Mouse (Mus musculus): Measurements from ENCODE around the gene Sohlh1. TPM values are rescaled to one million over a fixed set of nuclear protein-coding genes. Genes with fewer than 3 reads are reported as not detected.
A peak's percentile ranks its signal among the peaks of the same experiment; 100 is the strongest.

Gene Sohlh1
- polyA plus RNA-seq, 1 experiment from 2014 or later = not detected

DNA sequence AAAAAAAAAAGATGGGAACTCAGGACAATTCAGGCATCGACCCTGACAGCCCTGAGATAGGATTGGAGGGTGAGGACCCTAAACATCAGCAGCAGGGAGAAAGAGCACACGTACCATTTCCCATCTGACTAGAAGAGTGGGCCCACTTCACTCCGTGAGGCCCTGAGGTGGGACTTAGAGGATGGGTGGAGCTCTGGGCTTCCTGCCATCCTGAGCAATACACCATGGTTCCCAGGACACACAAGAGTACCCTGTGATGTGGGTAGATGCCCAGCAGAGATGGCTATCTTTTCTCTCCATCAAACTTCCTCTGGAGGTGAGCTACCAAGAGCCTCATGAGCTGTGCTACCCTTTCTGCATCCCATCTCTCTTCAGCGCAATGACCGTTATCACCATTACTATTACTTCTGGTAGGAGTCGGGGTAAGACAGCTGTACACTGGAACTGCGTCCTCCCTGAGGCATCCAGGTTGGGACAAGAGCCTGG is 30.2 kb upstream of the Sohlh1 start:
- peak overlapping the region; percentile 25 for H3K4me3 ChIP-seq (ENCODE audit: low read depth, low read length)
- ATAC-seq (replicated peaks; ENCODE audit: low FRiP score, low TSS enrichment, low read depth) (no peak), DNase-seq (ENCODE audit: low spot score) (no peak)
- H3K36me3 ChIP-seq (ENCODE audit: control insufficient read depth, insufficient read depth, low read length) = no peaks in the 10 kb centered on the region
- H3K4me2 ChIP-seq (ENCODE audit: low read length) = peak overlapping the region; percentile 60
- H3K9me3 ChIP-seq (ENCODE audit: control insufficient read depth, low read length) = peaks cover 4% of the 10 kb centered on the region; the same call in 1 of the 2 replicates
- no peaks in the 10 kb centered on the region; the same call in 1 of the 2 replicates for H3K4me1 ChIP-seq (replicated peaks; ENCODE audit: control insufficient read depth, insufficient read depth, low read length)
- no peak overlapping the region for H3K27ac ChIP-seq (ENCODE audit: low read depth)
- WGBS = 27% methylated on average over 7 of the region's 7 CpGs
- no peak overlapping the region for H3K9ac ChIP-seq (ENCODE audit: low read length)
- H3K27me3 ChIP-seq (replicated peaks; ENCODE audit: control insufficient read depth, insufficient read depth, low read length) = peaks cover 28% of the 10 kb centered on the region

DNA sequence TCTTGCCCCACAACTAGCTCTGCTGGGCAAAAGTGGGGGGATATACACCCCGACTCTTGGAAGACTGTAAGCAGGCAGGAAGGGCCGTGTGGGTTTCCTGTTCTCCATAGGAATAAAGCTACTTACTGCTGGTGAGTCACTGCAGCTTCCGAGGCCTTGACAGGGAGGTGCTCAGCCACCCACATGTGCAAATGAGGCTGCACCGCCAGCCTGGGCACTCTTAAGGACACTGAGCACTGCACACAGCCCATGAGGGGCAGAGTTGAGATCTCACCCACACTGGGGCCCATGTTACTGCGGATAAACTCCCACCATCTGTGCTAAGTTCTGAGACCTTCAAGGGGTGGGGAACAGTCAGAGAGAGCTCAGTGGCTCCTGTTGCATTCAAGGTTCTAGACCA is 19.6 kb upstream of the Sohlh1 start:
- ATAC-seq (replicated peaks; ENCODE audit: low FRiP score, low TSS enrichment, low read depth) (no peak), DNase-seq (ENCODE audit: low spot score) (no peak)
- no peaks in the 10 kb centered on the region for H3K36me3 ChIP-seq (ENCODE audit: control insufficient read depth, insufficient read depth, low read length)
- no peak overlapping the region for H3K9ac ChIP-seq (ENCODE audit: low read length)
- H3K27ac ChIP-seq (ENCODE audit: low read depth) = no peak overlapping the region
- WGBS = 56% methylated on average over 5 of the region's 5 CpGs
- H3K4me3 ChIP-seq (ENCODE audit: low read depth, low read length) = no peak overlapping the region
- peaks cover 8% of the 10 kb centered on the region; the same call in 1 of the 2 replicates for H3K4me1 ChIP-seq (replicated peaks; ENCODE audit: control insufficient read depth, insufficient read depth, low read length)
- no peak overlapping the region for H3K4me2 ChIP-seq (ENCODE audit: low read length)
- peaks cover 26% of the 10 kb centered on the region for H3K27me3 ChIP-seq (replicated peaks; ENCODE audit: control insufficient read depth, insufficient read depth, low read length)
- no peaks in the 10 kb centered on the region for H3K9me3 ChIP-seq (ENCODE audit: control insufficient read depth, low read length)

DNA sequence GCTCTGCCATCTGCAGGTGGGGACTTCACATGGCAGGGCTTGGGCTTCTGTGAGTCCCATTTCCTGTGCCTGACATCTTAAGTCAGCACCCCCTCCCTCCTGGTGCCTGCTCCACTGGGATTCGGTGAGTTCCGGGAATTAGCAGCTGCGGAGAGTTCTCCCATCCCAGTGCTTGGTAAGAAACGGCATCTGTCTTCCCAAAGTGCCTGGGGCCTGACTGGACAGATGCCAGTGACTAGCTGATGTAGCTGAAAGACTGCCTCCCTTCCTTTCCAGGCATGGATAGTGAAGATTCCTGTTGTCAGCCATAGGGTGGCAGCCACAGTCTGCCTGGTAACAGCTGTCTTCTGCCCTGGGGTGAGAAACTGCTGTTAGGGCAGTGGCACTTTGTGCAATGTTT is 18.4 kb upstream of the Sohlh1 start:
- no peak overlapping the region for H3K27ac ChIP-seq (ENCODE audit: low read depth)
- H3K4me2 ChIP-seq (ENCODE audit: low read length) = no peak overlapping the region
- no peak overlapping the region for H3K9ac ChIP-seq (ENCODE audit: low read length)
- 16% methylated on average over 4 of the region's 4 CpGs for WGBS
- ATAC-seq (replicated peaks; ENCODE audit: low FRiP score, low TSS enrichment, low read depth) (no peak), DNase-seq (ENCODE audit: low spot score) (no peak)
- no peaks in the 10 kb centered on the region for H3K9me3 ChIP-seq (ENCODE audit: control insufficient read depth, low read length)
- peaks cover 26% of the 10 kb centered on the region for H3K27me3 ChIP-seq (replicated peaks; ENCODE audit: control insufficient read depth, insufficient read depth, low read length)
- H3K4me1 ChIP-seq (replicated peaks; ENCODE audit: control insufficient read depth, insufficient read depth, low read length) = peaks cover 8% of the 10 kb centered on the region; the same call in 1 of the 2 replicates
- no peak overlapping the region for H3K4me3 ChIP-seq (ENCODE audit: low read depth, low read length)
- H3K36me3 ChIP-seq (ENCODE audit: control insufficient read depth, insufficient read depth, low read length) = no peaks in the 10 kb centered on the region

- Histone ChIP-seq H3K4me1 (replicated peaks; ENCODE audit: control insufficient read depth, insufficient read depth, low read length) (peaks cover 8% of the 10 kb centered on the region; the same call in 1 of the 2 replicates), H3K27me3 (replicated peaks; ENCODE audit: control insufficient read depth, insufficient read depth, low read length) (peaks cover 26% of the 10 kb centered on the region), H3K36me3 (ENCODE audit: control insufficient read depth, insufficient read depth, low read length) (no peaks in the 10 kb centered on the region), H3K9me3 (ENCODE audit: control insufficient read depth, low read length) (no peaks in the 10 kb centered on the region), H3K4me2 (ENCODE audit: low read length) (peak overlapping the region; percentile 85), H3K9ac (ENCODE audit: low read length) (no peak overlapping the region), H3K4me3 (ENCODE audit: low read depth, low read length) (peak overlapping the region; percentile 37; the same call in 1 of the 2 replicates), H3K27ac (ENCODE audit: low read depth) (no peak overlapping the region)
- WGBS = 4% methylated on average over 18 of the region's 18 CpGs
- ATAC-seq (replicated peaks; ENCODE audit: low FRiP score, low TSS enrichment, low read depth) = no peak
- DNase-seq (ENCODE audit: low spot score) = peak; percentile 50
These were observed 17.2 kb upstream of the Sohlh1 start for GRCm38 (mm10) chr2:25864230-25864629.

- no peak for ATAC-seq (replicated peaks; ENCODE audit: low FRiP score, low TSS enrichment, low read depth)
- WGBS = 2% methylated on average over 47 of the region's 53 CpGs
- H3K4me2 ChIP-seq (ENCODE audit: low read length) = peak within 1 kb of the TSS; percentile 85
- no peak within 1 kb of the TSS for H3K27ac ChIP-seq (ENCODE audit: low read depth)
- H3K9me3 ChIP-seq (ENCODE audit: control insufficient read depth, low read length) = no peaks in the 10 kb centered on the region
- H3K27me3 ChIP-seq (replicated peaks; ENCODE audit: control insufficient read depth, insufficient read depth, low read length) = peaks cover 26% of the 10 kb centered on the region
- peak within 1 kb of the TSS; percentile 37 for H3K4me3 ChIP-seq (ENCODE audit: low read depth, low read length)
- DNase-seq (ENCODE audit: low spot score) = peak; percentile 79
- no peak within 1 kb of the TSS for H3K9ac ChIP-seq (ENCODE audit: low read length)
- H3K36me3 ChIP-seq (ENCODE audit: control insufficient read depth, insufficient read depth, low read length) = no peaks in the 10 kb centered on the region
- H3K4me1 ChIP-seq (replicated peaks; ENCODE audit: control insufficient read depth, insufficient read depth, low read length) = peaks cover 8% of the 10 kb centered on the region; the same call in 1 of the 2 replicates
These were observed 16.5 kb upstream of the Sohlh1 start, which contains the start of gene Kcnt1 for GRCm38 (mm10) chr2:25863337-25864131. TSS of gene Kcnt1 (plus strand) at chr2:25863734.

- Histone ChIP-seq H3K9ac (ENCODE audit: low read length) (no peak overlapping the region), H3K4me3 (ENCODE audit: low read depth, low read length) (no peak overlapping the region), H3K4me2 (ENCODE audit: low read length) (peak overlapping the region; percentile 85), H3K9me3 (ENCODE audit: control insufficient read depth, low read length) (no peaks in the 10 kb centered on the region), H3K27ac (ENCODE audit: low read depth) (no peak overlapping the region), H3K36me3 (ENCODE audit: control insufficient read depth, insufficient read depth, low read length) (no peaks in the 10 kb centered on the region), H3K27me3 (replicated peaks; ENCODE audit: control insufficient read depth, insufficient read depth, low read length) (peaks cover 26% of the 10 kb centered on the region), H3K4me1 (replicated peaks; ENCODE audit: control insufficient read depth, insufficient read depth, low read length) (peaks cover 8% of the 10 kb centered on the region; the same call in 1 of the 2 replicates)
- WGBS = 47% methylated on average over 5 of the region's 5 CpGs
- no peak for ATAC-seq (replicated peaks; ENCODE audit: low FRiP score, low TSS enrichment, low read depth)
- no peak for DNase-seq (ENCODE audit: low spot score)
These were observed 15.7 kb upstream of the Sohlh1 start for GRCm38 (mm10) chr2:25862696-25863270.

- 89% methylated on average over 2 of the region's 2 CpGs for WGBS
- H3K4me2 ChIP-seq (ENCODE audit: low read length) = no peak overlapping the region
- no peaks in the 10 kb centered on the region for H3K36me3 ChIP-seq (ENCODE audit: control insufficient read depth, insufficient read depth, low read length)
- no peak overlapping the region for H3K4me3 ChIP-seq (ENCODE audit: low read depth, low read length)
- H3K27ac ChIP-seq (ENCODE audit: low read depth) = no peak overlapping the region
- H3K9ac ChIP-seq (ENCODE audit: low read length) = no peak overlapping the region
- DNase-seq (ENCODE audit: low spot score) = no peak
- peaks cover 26% of the 10 kb centered on the region for H3K27me3 ChIP-seq (replicated peaks; ENCODE audit: control insufficient read depth, insufficient read depth, low read length)
- H3K9me3 ChIP-seq (ENCODE audit: control insufficient read depth, low read length) = no peaks in the 10 kb centered on the region
- no peak for ATAC-seq (replicated peaks; ENCODE audit: low FRiP score, low TSS enrichment, low read depth)
- H3K4me1 ChIP-seq (replicated peaks; ENCODE audit: control insufficient read depth, insufficient read depth, low read length) = peaks cover 8% of the 10 kb centered on the region; the same call in 1 of the 2 replicates
These were observed 15.0 kb upstream of the Sohlh1 start for GRCm38 (mm10) chr2:25862038-25862437.

DNA sequence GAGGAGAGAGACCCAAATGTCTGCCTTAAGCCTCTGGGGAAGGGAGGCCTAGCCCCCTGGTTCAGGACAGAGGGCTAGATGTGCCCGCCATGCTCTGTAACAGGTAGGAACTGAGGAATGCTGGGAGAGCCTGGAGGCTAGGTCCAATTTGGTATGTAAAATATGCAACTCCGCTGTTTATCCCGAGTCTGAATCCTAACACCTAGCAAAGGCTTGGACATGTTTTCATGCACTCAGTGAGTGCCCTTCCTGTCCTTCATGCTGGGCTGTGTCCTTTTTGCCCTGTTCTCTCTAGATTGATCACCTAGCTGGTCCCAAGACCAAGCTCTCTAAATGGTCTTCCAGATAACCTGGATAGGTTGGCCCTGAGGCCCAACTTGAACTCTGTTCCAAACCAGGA is 12.8 kb upstream of the Sohlh1 start:
- WGBS = 75% methylated on average over 3 of the region's 3 CpGs
- H3K36me3 ChIP-seq (ENCODE audit: control insufficient read depth, insufficient read depth, low read length) = no peaks in the 10 kb centered on the region
- no peak for DNase-seq (ENCODE audit: low spot score)
- ATAC-seq (replicated peaks; ENCODE audit: low FRiP score, low TSS enrichment, low read depth) = no peak
- H3K27ac ChIP-seq (ENCODE audit: low read depth) = no peak overlapping the region
- H3K9ac ChIP-seq (ENCODE audit: low read length) = no peak overlapping the region
- H3K4me2 ChIP-seq (ENCODE audit: low read length) = no peak overlapping the region
- peaks cover 8% of the 10 kb centered on the region; the same call in 1 of the 2 replicates for H3K4me1 ChIP-seq (replicated peaks; ENCODE audit: control insufficient read depth, insufficient read depth, low read length)
- H3K9me3 ChIP-seq (ENCODE audit: control insufficient read depth, low read length) = no peaks in the 10 kb centered on the region
- peaks cover 20% of the 10 kb centered on the region for H3K27me3 ChIP-seq (replicated peaks; ENCODE audit: control insufficient read depth, insufficient read depth, low read length)
- H3K4me3 ChIP-seq (ENCODE audit: low read depth, low read length) = no peak overlapping the region
